8 mouse cellular contexts compared by ENCODE assay signal in genomic region chr8:64849897-64850541, GRCm38 (mm10). TPM values are rescaled to one million over a fixed set of nuclear protein-coding genes. Genes with fewer than 3 reads are reported as not detected.
DNase-seq lines count a peak whose midpoint lies in the region; ATAC-seq and TF ChIP-seq lines count a peak whose summit lies in the region.

Gene Klhl2, minus strand, starts transcription at chr8:64850017.

- no peaks in the 10 kb centered on the region for H3K9me3 ChIP-seq in MEL (replicated peaks; ENCODE audit: insufficient read depth, low read length)
- no peaks in the 10 kb centered on the region for H3K9me3 ChIP-seq in hindbrain, embryonic 12.5 days (replicated peaks)

- H3K4me1 ChIP-seq in MEL (ENCODE audit: control insufficient read depth in 1 of 2, insufficient read depth in 2 of 2, low read length in 2 of 2) = 0 out of 4 replicates have a peak, but pooled peaks cover 0 to 5% of the 10 kb centered on the region in 2 experiments
- peaks cover 29% of the 10 kb centered on the region for H3K4me1 ChIP-seq in hindbrain, embryonic 12.5 days

- peaks cover 0 to 5% of the 10 kb centered on the region in 2 experiments; a peak in 2 of 4 replicates for H3K36me3 ChIP-seq in MEL (ENCODE audit: control insufficient read depth in 1 of 2, insufficient read depth in 2 of 2, low read length in 2 of 2)
- no peaks in the 10 kb centered on the region for H3K36me3 ChIP-seq in hindbrain, embryonic 12.5 days
- H3K36me3 ChIP-seq in macrophage (ENCODE audit: inconsistent target) = no peaks in the 10 kb centered on the region

- no peak for TF ChIP-seq RAD21 in MEL (IDR thresholded peaks at IDR 0.05; ENCODE audit: low read depth, low read length)

- ATAC-seq in frontal cortex, adult (ENCODE audit: low TSS enrichment) = peak; percentile 69
- ATAC-seq in hindbrain, embryonic 12.5 days (ENCODE audit: low FRiP score) = peak; percentile 90

- no peak for TF ChIP-seq EP300 in MEL (IDR thresholded peaks at IDR 0.05; ENCODE audit: low read depth in 1 of 2, low read length in 2 of 2)

- H3K9ac ChIP-seq in MEL (ENCODE audit: control insufficient read depth, low read depth, low read length, poor library complexity, severe bottlenecking) = peak within 1 kb of the TSS; percentile 47
- H3K9ac ChIP-seq in hindbrain, embryonic 12.5 days = peak within 1 kb of the TSS; percentile 95

- peaks cover 0 to 1% of the 10 kb centered on the region in 2 experiments; a peak in 2 of 4 replicates for H3K27me3 ChIP-seq in MEL (ENCODE audit: control insufficient read depth in 1 of 2, insufficient read depth in 2 of 2, low read length in 2 of 2)
- H3K27me3 ChIP-seq in hindbrain, embryonic 12.5 days = no peaks in the 10 kb centered on the region

- TF ChIP-seq POLR2A in MEL (IDR thresholded peaks at IDR 0.05; ENCODE audit: control insufficient read depth in 1 of 2, insufficient read depth in 1 of 2, low read depth in 1 of 2, low read length in 2 of 2, poor library complexity in 1 of 2) = peak; percentile 54 to 66; a peak in 2 of 4 replicates

- H3K4me3 ChIP-seq in MEL (ENCODE audit: control insufficient read depth in 1 of 2, insufficient read depth in 1 of 2, low read depth in 2 of 2, low read length in 2 of 2) (peak within 1 kb of the TSS; percentile 75 to 77), macrophage (ENCODE audit: inconsistent target) (peak within 1 kb of the TSS; percentile 70)
- peak within 1 kb of the TSS; percentile 89 for H3K4me3 ChIP-seq in hindbrain, embryonic 12.5 days

- WGBS in hindbrain, embryonic 12.5 days = 0% methylated on average over 52 of the region's 68 CpGs
- WGBS in macrophage (ENCODE audit: missing documents) = 1% methylated on average over 42 of the region's 68 CpGs

- peak within 1 kb of the TSS; percentile 75 for H3K4me2 ChIP-seq in hindbrain, embryonic 12.5 days (replicated peaks)

- H3K79me2 ChIP-seq in MEL (ENCODE audit: control insufficient read depth, insufficient read depth, low read length, poor library complexity) = peaks cover 18% of the 10 kb centered on the region
- H3K79me2 ChIP-seq in macrophage (ENCODE audit: inconsistent target) = peaks cover 39% of the 10 kb centered on the region

- H3K27ac ChIP-seq in MEL (ENCODE audit: control insufficient read depth, low read depth, low read length) (no peak within 1 kb of the TSS), macrophage (peak within 1 kb of the TSS; percentile 29; the same call in 1 of the 2 replicates)
- peak within 1 kb of the TSS; percentile 94 for H3K27ac ChIP-seq in hindbrain, embryonic 12.5 days

- TF ChIP-seq CTCF in MEL (IDR thresholded peaks at IDR 0.05 in 2 of 3, conservative IDR thresholded peaks at IDR 0.05 in 1 of 3; ENCODE audit: control insufficient read depth in 1 of 3, insufficient read depth in 1 of 3, low read depth in 2 of 3, low read length in 3 of 3, poor library complexity in 1 of 3, severe bottlenecking in 1 of 3) = no peak

- DNase-seq in MEL (ENCODE audit: low read depth, low spot score) = peak; percentile 76
- DNase-seq in cerebellum, adult 11-12 months = peak; percentile 82
- peak; percentile 78 to 79 for DNase-seq in layer of hippocampus, postnatal 36 days
- DNase-seq in right cerebral cortex, adult 18-20 months = peak; percentile 83
- peak; percentile 24 for DNase-seq in urinary bladder, postnatal 10 days (ENCODE audit: low spot score)

TF ChIP-seq in MEL, 35 proteins besides CTCF, POLR2A, EP300 and RAD21:
- TF ChIP-seq NRF1 (IDR thresholded peaks at IDR 0.05; ENCODE audit: insufficient read depth, low read depth, low read length, poor library complexity, severe bottlenecking) (peak; percentile 59; the same call in 1 of the 2 replicates), ELF1 (IDR thresholded peaks at IDR 0.05; ENCODE audit: low read depth, low read length) (peak; percentile 82), MAZ (IDR thresholded peaks at IDR 0.05; ENCODE audit: low read depth, low read length) (peak; percentile 76; the same call in 1 of the 2 replicates), HCFC1 (IDR thresholded peaks at IDR 0.05; ENCODE audit: low read depth, low read length) (peak; percentile 53), TAL1 (IDR thresholded peaks at IDR 0.05; ENCODE audit: low read length) (no peak), GABPA (IDR thresholded peaks at IDR 0.05; ENCODE audit: low read depth, low read length) (no peak)
TF ChIP-seq in MEL: peak in this region for 4.

RNA-seq across cellular contexts. Expression of gene Klhl2, which starts in this region (rescaled TPM):
- total RNA-seq in MEL (2012; rRNA removed) = 11.1 and 12.1 TPM in 2 replicates
- polyA plus RNA-seq in MEL (2012; ENCODE audit: insufficient read depth in 1 of 2, insufficient read length in 2 of 2, low read depth in 1 of 2, low replicate concordance in 2 of 2, missing spikeins in 1 of 2) = 10 to 100 TPM in 1 of 2 experiments, not detected in 1; 11.5 TPM
- 28.7 and 30.4 TPM in 2 replicates for polyA plus RNA-seq in hindbrain, embryonic 12.5 days (2016; fragmentation: Nextera tagmentation; extraction: Ambion mirVana)
- total RNA-seq in layer of hippocampus, postnatal 36 days (2021) = 100 to 1,000 TPM; 321 to 328 TPM
- 10 to 100 TPM in 25 of 26 experiments, 1 to 10 TPM in 1; 8.4 to 41.7 (median 20.7) TPM for total RNA-seq in macrophage (2018; cell fraction: chromatin; rRNA removed)
- 10 to 100 TPM in 8 of 26 experiments, 1 to 10 TPM in 18; 5.4 to 13.4 (median 9.1) TPM for total RNA-seq in macrophage (2018; cell fraction: cytosol; rRNA removed)
- 10 to 100 TPM in 21 of 26 experiments, 1 to 10 TPM in 5; 7.7 to 27.2 (median 13.6) TPM for total RNA-seq in macrophage (2018; cell fraction: nucleus; rRNA removed)
- polyA plus RNA-seq in macrophage (2018) = 7.7 to 17.3 TPM (median 9.3 TPM) in 3 replicates

Comparison
In these comparisons a context has a peak if more than half of its experiments do, and no peak if none do; other contexts are left out.
1. RNA of gene Klhl2 (total RNA-seq): 321 to 328 TPM in layer of hippocampus, postnatal 36 days; 11.1 to 12.1 TPM in MEL; every median in the first group is over 10 times any median in the second.
2. DNase-seq: peak in every context shown above with its lines; median percentile 83 in right cerebral cortex, adult 18-20 months; 82 in cerebellum, adult 11-12 months; 78 in layer of hippocampus, postnatal 36 days; 76 in MEL; 24 in urinary bladder, postnatal 10 days.
3. Peak in every context shown above with its lines, with median percentiles within 50 percentile points of each other: H3K4me3 ChIP-seq.